Mouse (Mus musculus) megakaryocyte, embryonic 14.5 days (primary cell): ENCODE data around the gene Myl6b.

Experiments used
- FLI1 ChIP-seq: IDR thresholded peaks from 2 replicates; pipeline ENCODE4 v1.6.1; 2012; ENCODE audit warnings: low read length, inconsistent platforms, mixed read lengths
- GATA1 ChIP-seq: IDR thresholded peaks from 3 replicates; pipeline ENCODE4 v1.6.1; 2012; ENCODE audit warnings: mixed read lengths, low read length, inconsistent platforms, borderline replicate concordance

DNA sequence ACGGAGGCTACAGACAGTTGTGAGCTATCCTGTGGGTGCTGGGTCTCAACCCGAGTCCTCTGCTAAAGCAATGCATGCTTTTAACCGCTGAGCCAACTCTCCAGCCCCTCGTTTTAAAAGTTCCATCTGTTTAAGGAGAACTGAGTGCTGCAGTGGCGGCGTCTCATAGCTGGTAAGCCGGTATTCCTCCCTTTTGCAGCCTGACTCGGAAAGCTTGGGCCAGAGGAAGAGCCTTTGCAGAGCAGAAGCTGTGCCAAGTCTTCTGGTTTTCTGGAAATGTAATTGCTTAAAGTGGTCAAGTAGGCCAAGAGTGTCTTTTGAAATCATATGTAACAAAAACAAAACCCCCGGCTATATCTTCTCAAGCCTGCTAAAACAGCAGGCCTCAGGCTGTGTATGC lies 9.8 kb upstream of the Myl6b start:
- TF ChIP-seq GATA1 (no peak), FLI1 (no peak)
